Mouse (Mus musculus) limb, embryonic 14.5 days (tissue): ENCODE results near the gene Rhof. TPM values are rescaled to one million over a fixed set of nuclear protein-coding genes. Genes with fewer than 3 reads are reported as not detected.

Source experiments
- ATAC-seq: fragments of 200-750 bp; cut with Nextera tagmentation; 2 replicates; pipeline ENCODE4 v1.8.0; 2017; ENCODE audit warnings: low read depth, moderate number of reproducible peaks, moderate TSS enrichment; ENCODE audit not compliant: low FRiP score
- DNase-seq: peaks from one replicate; pipeline ENCODE4 v3.0.0-alpha.2; 2015; ENCODE audit warnings: low spot score
- H3K27ac ChIP-seq: fragments of 300-500 bp; sonication (generic); replicated peaks from 2 replicates; pipeline ENCODE4 v1.5.1; 2014; ENCODE audit warnings: low read depth, mild to moderate bottlenecking, low read length, moderate library complexity, mixed read lengths
- H3K27me3 ChIP-seq: fragments of 300-500 bp; sonication (generic); 2 replicates; pipeline ENCODE4 v1.6.1; 2014; ENCODE audit warnings: low read length, mixed read lengths; ENCODE audit not compliant: control insufficient read depth, insufficient read depth
- H3K36me3 ChIP-seq: fragments of 300-500 bp; sonication (generic); 2 replicates; pipeline ENCODE4 v1.6.1; 2014; ENCODE audit warnings: mild to moderate bottlenecking, low read length, moderate library complexity, mixed read lengths; ENCODE audit not compliant: control insufficient read depth, insufficient read depth
- H3K4me1 ChIP-seq: fragments of 300-500 bp; sonication (generic); 2 replicates; pipeline ENCODE4 v1.6.1; 2014; ENCODE audit warnings: antibody characterized with exemption, low read length, mixed read lengths; ENCODE audit not compliant: control insufficient read depth, insufficient read depth
- H3K4me2 ChIP-seq: fragments of 300-500 bp; sonication (generic); replicated peaks from 2 replicates; pipeline ENCODE4 v1.6.1; 2014; ENCODE audit warnings: low read depth, mild to moderate bottlenecking, low read length, moderate library complexity; ENCODE audit not compliant: severe bottlenecking
- H3K4me3 ChIP-seq: fragments of 300-500 bp; sonication (generic); replicated peaks from 2 replicates; pipeline ENCODE4 v1.5.1; 2014; ENCODE audit warnings: low read length
- H3K9ac ChIP-seq: fragments of 300-500 bp; sonication (generic); 2 replicates; pipeline ENCODE4 v1.6.1; 2014; ENCODE audit warnings: mild to moderate bottlenecking, low read depth, low read length, moderate library complexity; ENCODE audit not compliant: severe bottlenecking
- H3K9me3 ChIP-seq: fragments of 300-500 bp; sonication (generic); 2 replicates; pipeline ENCODE4 v1.6.1; 2016; ENCODE audit warnings: low read length; ENCODE audit not compliant: control insufficient read depth
- POLR2A ChIP-seq: fragments of 200-500 bp; IDR thresholded peaks from 2 replicates; pipeline ENCODE4 v1.8.0; 2012; ENCODE audit warnings: inconsistent platforms, mild to moderate bottlenecking, moderate library complexity, borderline replicate concordance; ENCODE audit not compliant: insufficient read depth, insufficient read length; ENCODE audit errors: extremely low read depth
- WGBS: fragments of 180-500 bp; shearing (Covaris S2); extraction: QIAGEN DNeasy Blood & Tissue Kit; methylation state at CpG from one replicate; pipeline ENCODE4 v1.1.7; 2014; 5-methylcytosine and 5-hydroxymethylcytosine counted together
- polyA plus RNA-seq, 2 experiments: library from polyadenylated mRNA; depleted of rRNA in 1 of 2; stranded (reverse) in 1 of 2; unstranded in 1 of 2; fragments of >200 nt; fragmentation: Nextera tagmentation in 1 of 2; extraction: Ambion mirVana in 1 of 2; gene quantifications; 2 replicates each; pipeline versions ENCODE4 v1.2.1 to v1.2.3; 2012 to 2014

Gene Rhof
- polyA plus RNA-seq, 2 experiments: 3.9 to 5.8 TPM

DNA sequence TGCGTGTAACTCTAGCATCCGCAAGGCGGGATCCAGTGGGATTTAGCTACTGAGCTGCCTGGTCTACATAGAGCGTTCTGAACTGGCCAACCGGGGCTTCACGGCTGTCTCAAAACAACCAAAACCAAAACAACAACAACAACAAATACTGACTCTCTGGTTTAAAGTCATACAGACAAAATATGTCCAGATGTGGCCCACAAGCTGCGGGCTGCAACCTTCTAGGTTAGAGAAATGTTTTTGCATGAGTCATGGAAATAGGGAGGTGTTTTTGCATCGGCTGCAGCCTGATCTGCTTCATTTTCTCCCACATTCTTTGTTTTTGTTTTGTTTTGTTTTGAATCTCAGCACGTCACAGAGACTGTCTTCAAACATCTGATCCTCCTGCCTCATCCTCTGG, 37.9 kb upstream of the Rhof start:
- no peak for ATAC-seq
- H3K4me1 ChIP-seq: peaks cover 9% of the 10 kb centered on the region
- H3K36me3 ChIP-seq: peaks cover 22% of the 10 kb centered on the region
- no peaks in the 10 kb centered on the region for H3K27me3 ChIP-seq
- no peak for TF ChIP-seq POLR2A
- no peak for DNase-seq
- H3K27ac ChIP-seq: no peak overlapping the region
- H3K9ac ChIP-seq: no peak overlapping the region
- H3K4me2 ChIP-seq: no peak overlapping the region
- 65% methylated on average over 9 of the region's 9 CpGs for WGBS
- no peak overlapping the region for H3K4me3 ChIP-seq
- H3K9me3 ChIP-seq: no peaks in the 10 kb centered on the region

GRCm38 (mm10) chr5:123169284-123169683, 36.8 kb upstream of the Rhof start, which contains the start of gene Psmd9:
Psmd9 (plus strand) TSS chr5:123169413.
- H3K9ac ChIP-seq: no peak within 1 kb of the TSS
- no peak within 1 kb of the TSS for H3K4me3 ChIP-seq
- H3K4me2 ChIP-seq: no peak within 1 kb of the TSS
- H3K4me1 ChIP-seq: peaks cover 9% of the 10 kb centered on the region
- H3K27ac ChIP-seq: no peak within 1 kb of the TSS
- H3K27me3 ChIP-seq: no peaks in the 10 kb centered on the region
- no peak for DNase-seq
- no peaks in the 10 kb centered on the region for H3K9me3 ChIP-seq
- H3K36me3 ChIP-seq: peaks cover 28% of the 10 kb centered on the region
- WGBS: 79% methylated on average over 5 of the region's 5 CpGs
- ATAC-seq: no peak
- TF ChIP-seq POLR2A: no peak

DNA sequence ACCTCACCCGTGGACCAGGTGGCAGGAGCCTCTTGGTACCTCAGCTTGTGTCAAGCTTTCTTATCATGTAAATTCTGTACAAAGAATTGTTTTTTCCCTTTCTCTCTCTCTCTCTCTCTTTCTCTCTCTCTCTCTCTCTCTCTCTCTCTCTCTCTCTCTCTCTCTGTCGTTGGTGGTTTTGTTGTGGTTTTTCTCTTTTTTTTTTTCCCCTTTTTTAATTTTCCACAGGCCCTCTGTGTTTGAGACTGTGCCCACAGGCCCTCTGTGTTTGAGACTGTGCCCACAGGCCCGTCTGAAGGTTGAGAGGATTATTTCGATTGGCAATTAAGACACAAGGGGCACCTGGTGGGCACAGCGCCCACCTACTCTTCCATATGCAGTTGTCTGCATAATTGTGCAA, 35.1 kb upstream of the Rhof start:
- no peak for ATAC-seq
- no peak overlapping the region for H3K4me3 ChIP-seq
- H3K9me3 ChIP-seq: no peaks in the 10 kb centered on the region
- no peak overlapping the region for H3K4me2 ChIP-seq
- no peak overlapping the region for H3K27ac ChIP-seq
- no peak overlapping the region for H3K9ac ChIP-seq
- no peaks in the 10 kb centered on the region for H3K27me3 ChIP-seq
- TF ChIP-seq POLR2A: no peak
- no peak for DNase-seq
- H3K4me1 ChIP-seq: peaks cover 5% of the 10 kb centered on the region
- peaks cover 45% of the 10 kb centered on the region for H3K36me3 ChIP-seq
- 79% methylated on average over 5 of the region's 5 CpGs for whole genome bisulfite sequencing

DNA sequence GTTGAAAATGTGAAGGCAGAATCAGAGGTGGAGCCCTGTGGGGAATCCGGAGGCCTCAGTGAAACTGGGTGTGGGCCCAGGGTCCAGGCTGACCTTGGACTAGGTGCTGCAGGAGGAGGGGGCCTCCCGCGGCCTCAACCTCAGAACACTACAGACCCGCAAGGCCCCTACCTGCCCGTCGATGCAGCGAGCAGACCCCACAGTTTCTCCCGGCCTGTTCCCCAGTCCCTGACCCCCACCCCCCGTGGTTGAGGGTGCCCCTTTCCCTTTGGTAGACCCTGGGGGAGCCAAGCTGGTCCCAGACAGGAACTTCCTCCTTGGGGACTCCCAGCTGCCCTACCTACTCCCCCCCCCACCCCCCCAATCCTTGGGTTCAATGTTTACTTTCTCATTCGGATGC, 33.9 kb upstream of the Rhof start:
- Histone ChIP-seq H3K4me3 (no peak overlapping the region), H3K27ac (no peak overlapping the region), H3K36me3 (peaks cover 56% of the 10 kb centered on the region), H3K9ac (no peak overlapping the region), H3K9me3 (no peaks in the 10 kb centered on the region), H3K4me1 (no peaks in the 10 kb centered on the region; the same call in 1 of the 2 replicates), H3K4me2 (no peak overlapping the region), H3K27me3 (no peaks in the 10 kb centered on the region)
- TF ChIP-seq POLR2A: no peak
- ATAC-seq (no peak), DNase-seq (no peak)
- 94% methylated on average over 10 of the region's 10 CpGs for WGBS

GRCm38 (mm10) chr5:123162942-123163341, 30.4 kb upstream of the Rhof start:
- no peak overlapping the region for H3K4me3 ChIP-seq
- ATAC-seq (no peak), DNase-seq (no peak)
- H3K4me1 ChIP-seq: no peaks in the 10 kb centered on the region
- no peaks in the 10 kb centered on the region for H3K27me3 ChIP-seq
- H3K9ac ChIP-seq: no peak overlapping the region
- H3K4me2 ChIP-seq: no peak overlapping the region
- no peak for TF ChIP-seq POLR2A
- no peaks in the 10 kb centered on the region for H3K9me3 ChIP-seq
- 87% methylated on average over 9 of the region's 9 CpGs for WGBS
- H3K36me3 ChIP-seq: peaks cover 90% of the 10 kb centered on the region
- H3K27ac ChIP-seq: no peak overlapping the region

DNA sequence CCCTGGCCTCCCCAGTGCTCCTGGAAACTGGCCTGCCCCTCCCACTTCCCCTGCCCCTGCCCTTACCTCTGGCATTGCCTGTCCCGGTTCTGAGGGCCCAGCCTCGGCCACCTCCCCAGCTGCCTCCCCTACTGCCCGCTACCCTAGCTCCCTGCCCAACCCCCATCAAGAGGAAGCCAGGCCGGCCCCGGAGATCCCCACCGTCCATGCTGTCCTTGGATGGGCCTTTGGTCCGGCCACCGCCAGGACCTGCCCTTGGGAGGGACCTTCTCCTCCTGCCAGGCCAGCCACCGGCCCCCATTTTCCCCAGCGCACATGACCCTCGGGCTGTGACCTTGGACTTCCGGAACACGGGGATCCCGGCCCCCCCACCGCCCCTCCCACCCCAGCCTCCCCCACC, 27.8 kb upstream of the Rhof start:
- Histone ChIP-seq H3K4me2 (no peak overlapping the region), H3K4me1 (no peaks in the 10 kb centered on the region), H3K27me3 (no peaks in the 10 kb centered on the region), H3K4me3 (no peak overlapping the region), H3K9me3 (no peaks in the 10 kb centered on the region), H3K36me3 (peaks cover 89% of the 10 kb centered on the region), H3K9ac (no peak overlapping the region), H3K27ac (no peak overlapping the region)
- 95% methylated on average over 11 of the region's 15 CpGs for WGBS
- no peak for TF ChIP-seq POLR2A
- DNase-seq: no peak
- ATAC-seq: no peak
